Mouse (Mus musculus) G1E (cell line): Measurements from ENCODE around the gene Kbtbd12.

Source experiments
- CTCF ChIP-seq: IDR thresholded peaks from 2 replicates; pipeline ENCODE4 v1.5.1; 2012; ENCODE audit warnings: low read depth, low read length, inconsistent platforms, mixed read lengths
- GATA1 ChIP-seq: IDR thresholded peaks from 2 replicates; pipeline ENCODE4 v1.6.1; 2012; ENCODE audit warnings: borderline replicate concordance, low read length, inconsistent platforms, mixed read lengths
- TAL1 ChIP-seq: conservative IDR thresholded peaks from 2 replicates; pipeline ENCODE4 v1.6.1; 2012; ENCODE audit warnings: low read depth, low read length, inconsistent platforms, mixed read lengths

DNA sequence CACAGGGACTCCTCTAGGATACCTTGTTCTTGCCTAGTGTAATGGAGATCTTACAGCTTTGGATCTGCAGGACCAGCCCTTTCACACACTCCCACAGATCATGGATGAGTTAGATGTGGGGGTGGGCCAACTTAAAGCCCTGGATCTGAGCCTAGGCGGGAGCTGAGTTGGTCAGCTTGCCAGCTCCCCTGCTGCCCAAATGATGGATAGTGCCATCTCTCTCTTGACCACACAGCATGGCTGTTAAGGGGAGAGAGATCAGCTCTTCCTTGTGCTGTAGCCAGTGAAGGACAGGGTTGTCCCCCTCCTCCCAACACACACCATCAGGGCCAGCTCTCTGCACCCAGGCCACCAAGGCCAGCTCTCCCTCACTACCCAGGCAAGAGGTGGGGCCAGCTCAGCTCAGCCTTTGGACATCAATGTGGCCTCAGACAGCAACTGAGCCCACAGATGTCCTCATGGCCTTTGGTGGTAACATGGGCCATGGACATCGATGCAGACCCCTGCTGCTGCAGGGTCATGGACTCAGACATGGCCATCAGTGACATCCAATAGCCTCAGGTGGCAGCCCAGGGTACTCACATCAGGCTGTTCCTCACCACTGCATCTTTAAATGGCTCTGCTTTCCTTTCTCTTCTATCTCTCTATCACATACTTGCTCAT lies 97.5 kb downstream of the Kbtbd12 start:
- no peak for TF ChIP-seq CTCF
- no peak for TF ChIP-seq GATA1
- no peak for TF ChIP-seq TAL1
